Mouse (Mus musculus) ovary, postnatal 10 days (tissue): ENCODE results near the gene Fbxl13.

ENCODE experiments used
- DNase-seq: peaks from one replicate; pipeline ENCODE4 v3.0.0; 2022; ENCODE audit warnings: low spot score

The Fbxl13 gene

DNA sequence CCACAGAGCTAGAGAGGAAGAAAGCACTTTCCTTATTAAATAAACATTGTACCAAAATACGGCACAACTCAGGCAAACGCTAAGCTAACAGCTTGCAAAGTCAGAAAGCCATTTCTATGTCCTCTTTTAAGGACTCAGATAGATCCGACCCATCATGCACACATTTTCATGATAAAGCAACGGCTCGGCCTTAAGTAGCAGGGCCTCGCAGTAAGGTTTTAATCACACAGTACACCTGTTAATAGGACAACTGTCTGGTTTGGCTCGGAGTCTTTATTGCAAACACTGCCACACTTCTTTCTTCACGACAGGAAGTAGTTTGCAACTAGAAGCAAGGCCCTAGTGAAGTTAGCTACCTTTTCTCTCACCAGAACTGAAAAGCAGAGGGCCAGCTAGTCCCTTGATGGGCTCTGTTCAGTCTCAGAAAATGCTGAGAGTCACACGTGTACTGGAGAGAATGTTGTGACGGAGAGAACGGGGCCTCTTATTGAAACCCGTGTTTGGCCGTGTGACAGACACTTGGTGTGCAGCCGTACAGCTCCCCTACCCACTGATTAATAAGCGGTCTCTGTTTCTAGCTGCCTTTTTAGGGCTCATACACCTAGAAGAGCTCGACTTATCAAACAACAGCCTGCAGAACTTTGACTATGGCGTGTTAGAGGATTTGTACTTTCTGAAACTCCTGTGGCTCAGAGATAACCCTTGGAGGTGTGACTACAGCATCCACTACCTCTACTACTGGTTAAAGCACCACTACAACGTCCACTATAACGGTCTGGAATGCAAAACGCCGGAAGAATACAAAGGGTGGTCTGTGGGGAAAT lies 70.8 kb downstream of the Fbxl13 start:
- DNase-seq, result no peak

DNA sequence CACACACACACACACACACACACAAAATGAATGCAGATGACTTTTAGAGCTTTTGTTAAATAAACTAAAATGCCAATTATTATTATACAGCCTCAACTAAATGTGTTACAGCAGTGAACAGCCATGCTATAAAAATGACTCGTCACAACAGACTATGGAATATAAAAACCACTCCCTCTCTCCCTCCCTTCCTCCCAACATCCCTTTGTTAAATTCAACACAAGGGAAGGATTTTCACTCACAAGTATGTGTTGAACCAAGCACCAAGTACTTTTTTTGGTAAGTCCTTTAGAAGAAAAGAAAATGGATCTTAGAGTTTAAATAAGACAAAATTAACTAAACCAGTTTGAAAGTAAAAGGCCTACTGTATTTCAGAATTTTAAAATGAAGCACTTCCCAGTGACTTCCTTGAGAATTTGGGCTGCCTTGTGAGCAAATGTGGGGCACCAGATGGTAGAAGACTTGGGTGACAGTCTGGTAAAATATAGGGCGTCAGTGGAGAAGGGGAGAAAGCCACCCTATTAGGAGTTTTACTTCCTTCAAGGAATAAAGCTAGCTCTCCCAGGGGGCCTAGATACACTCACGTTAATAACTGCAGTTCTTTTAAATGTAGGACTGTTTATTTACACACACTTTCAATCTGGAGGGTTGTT lies 72.5 kb downstream of the Fbxl13 start:
- DNase-seq, result no peak

DNA sequence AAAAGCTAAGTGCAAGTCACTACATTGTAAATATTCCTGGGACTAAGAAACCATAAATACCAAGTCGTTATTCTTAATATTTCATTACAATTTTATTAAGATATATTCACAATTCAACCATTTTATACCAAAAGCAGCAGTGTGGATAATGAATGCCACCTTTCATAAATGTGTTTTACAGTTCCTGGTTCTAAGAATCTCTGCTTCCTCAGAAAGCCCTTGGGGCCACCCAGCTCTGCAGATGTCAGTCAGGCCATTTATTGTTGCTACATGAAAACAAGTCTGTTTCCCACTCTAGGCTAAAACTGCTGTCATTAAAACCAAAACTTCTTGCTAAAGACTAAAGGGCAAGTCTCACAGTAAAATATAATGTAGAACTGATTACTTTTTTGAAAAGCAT lies 77.7 kb downstream of the Fbxl13 start:
- DNase-seq, result no peak

DNA sequence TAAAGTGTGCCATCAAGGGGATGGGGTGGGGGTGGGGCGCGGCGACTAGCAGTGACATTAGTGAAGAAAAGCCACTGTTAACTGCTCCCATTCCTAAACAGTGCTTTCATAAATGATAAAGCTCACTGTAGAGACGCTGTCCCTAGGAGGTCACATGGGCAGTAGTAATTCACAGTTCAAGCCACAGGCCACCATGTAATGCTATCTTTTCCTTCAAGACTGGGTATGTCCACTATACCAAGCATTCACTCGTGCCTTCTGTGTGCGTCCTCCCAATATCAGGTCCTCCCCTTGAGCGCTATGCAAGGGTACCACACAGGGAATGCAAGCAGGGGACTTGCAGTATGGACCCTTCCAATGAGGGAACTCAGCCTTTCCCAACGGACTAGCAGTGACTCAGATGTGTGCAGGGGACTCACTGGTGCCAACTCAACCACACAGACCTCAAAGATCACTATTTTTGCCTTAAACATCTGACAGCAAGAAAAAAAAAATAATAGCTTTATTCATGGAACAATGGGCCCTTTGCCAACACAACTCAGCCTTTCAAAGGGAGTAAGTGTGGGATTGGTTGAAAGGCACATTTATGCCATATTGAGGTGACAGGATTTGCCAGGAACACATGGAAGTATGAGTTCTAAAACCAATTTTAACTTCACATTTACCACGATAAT lies 79.9 kb downstream of the Fbxl13 start:
- no peak for DNase-seq

GRCm38 (mm10) chr5:21563936-21564335 lies 81.5 kb downstream of the Fbxl13 start:
- no peak for DNase-seq

GRCm38 (mm10) chr5:21556502-21556901 lies 88.9 kb downstream of the Fbxl13 start:
- DNase-seq, result no peak

DNA sequence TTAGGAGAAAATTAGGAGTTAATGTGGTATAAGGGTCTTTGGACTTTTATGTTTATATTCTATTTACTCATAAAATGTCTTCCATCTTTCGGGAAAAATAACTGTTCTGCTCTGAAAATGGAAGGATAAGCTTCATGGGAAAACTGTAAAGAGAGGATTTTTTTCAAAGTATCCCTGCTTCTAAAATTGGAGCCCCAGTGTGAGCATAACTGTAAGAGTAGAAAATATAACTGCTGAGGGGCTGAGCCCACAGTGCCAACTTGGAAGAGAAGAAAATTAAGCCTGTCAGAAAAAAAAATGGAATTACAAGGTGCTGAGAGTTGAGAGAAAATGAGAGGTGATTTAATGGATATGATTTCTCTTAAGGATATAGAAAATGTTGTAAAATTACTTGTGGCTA lies 90.7 kb downstream of the Fbxl13 start:
- no peak for DNase-seq

DNA sequence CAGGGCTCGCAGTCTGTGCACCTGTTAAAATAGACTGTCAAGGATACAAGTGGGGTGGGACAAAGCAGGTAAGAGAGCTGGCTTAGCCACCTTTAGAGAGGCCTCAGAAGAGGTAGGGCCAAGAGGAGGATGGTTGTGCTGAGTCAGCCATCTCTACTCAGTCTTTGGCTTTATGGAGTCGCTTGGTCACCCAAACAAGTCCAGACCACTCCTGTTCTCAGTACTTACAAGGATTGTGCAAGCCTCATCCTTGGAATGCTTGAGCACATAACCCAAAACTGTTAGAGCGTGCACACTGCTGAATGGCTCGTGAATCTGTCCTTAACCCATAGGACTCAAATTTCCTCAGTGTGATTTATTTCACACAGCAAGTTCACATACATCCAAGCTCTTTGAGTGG lies 91.7 kb downstream of the Fbxl13 start:
- no peak for DNase-seq

GRCm38 (mm10) chr5:21547005-21547404 lies 98.4 kb downstream of the Fbxl13 start:
- no peak for DNase-seq

- no peak for DNase-seq
Observed at GRCm38 (mm10) chr5:21545786-21546185, 99.6 kb downstream of the Fbxl13 start.

GRCm38 (mm10) chr5:21545227-21545626 lies 100.2 kb downstream of the Fbxl13 start:
- DNase-seq, result no peak

GRCm38 (mm10) chr5:21544821-21545220 lies 100.6 kb downstream of the Fbxl13 start:
- no peak for DNase-seq

DNA sequence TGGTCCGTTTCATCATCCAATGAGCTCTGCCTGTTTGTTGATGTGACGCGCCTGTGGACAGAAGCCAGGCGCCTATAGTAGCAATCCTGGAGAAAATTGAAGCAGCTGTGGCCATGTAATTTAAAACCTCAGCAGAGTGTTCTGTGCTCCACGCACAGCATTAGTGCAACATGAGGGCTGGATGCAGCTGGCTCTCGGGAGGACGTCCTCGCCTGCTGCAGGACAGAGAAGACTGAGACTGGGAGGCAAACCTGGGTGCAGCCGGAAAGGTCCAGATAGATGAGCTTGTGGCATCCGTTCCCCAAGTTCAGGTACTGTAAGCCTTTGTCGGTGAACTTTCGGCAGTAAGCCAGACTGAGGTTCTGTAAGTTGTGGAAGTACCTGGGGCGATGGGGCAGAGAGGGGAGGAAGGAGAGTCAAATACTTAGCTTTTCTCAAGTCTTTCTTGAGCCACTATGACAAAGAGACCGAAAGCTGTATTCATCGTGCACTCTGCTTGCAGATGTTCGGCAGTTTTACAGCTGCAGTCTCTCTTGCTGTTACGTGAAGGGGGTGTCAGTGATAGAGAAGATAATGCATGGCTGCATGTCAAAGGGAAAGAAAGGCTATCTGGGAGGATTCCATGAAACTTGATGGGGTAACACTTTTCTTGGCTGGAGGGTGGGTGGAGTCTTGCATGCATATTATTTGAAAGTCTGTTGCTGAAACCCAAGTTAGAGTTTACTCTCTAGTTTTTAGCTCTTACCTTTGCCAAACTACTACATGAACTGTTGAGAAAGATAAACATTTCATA lies 101.8 kb downstream of the Fbxl13 start, which contains the start of gene Lrrc17:
Gene Lrrc17, plus strand, starts transcription at position 151 of the 793 bp plus-strand sequence.
- DNase-seq, result peak; percentile 40

DNA sequence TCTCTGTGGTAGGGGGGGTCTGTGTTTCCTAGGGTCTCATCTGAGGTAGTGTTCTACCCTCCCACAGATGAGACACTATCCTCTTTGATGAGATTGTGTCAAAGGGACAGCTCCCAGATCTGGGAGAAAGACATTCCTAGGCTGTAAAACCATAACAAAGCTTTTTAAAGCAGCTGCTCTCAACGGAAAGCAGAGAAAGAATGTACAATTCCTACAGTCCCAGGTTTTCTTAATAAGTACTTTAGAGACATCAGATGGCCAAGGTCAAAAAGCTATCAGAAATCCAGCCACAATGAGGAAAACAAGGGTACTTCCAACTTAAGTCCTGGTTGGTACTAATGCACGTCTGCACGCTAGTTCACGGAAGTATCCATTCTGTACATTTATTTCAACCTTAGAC lies 103.2 kb downstream of the Fbxl13 start:
- DNase-seq, result no peak

DNA sequence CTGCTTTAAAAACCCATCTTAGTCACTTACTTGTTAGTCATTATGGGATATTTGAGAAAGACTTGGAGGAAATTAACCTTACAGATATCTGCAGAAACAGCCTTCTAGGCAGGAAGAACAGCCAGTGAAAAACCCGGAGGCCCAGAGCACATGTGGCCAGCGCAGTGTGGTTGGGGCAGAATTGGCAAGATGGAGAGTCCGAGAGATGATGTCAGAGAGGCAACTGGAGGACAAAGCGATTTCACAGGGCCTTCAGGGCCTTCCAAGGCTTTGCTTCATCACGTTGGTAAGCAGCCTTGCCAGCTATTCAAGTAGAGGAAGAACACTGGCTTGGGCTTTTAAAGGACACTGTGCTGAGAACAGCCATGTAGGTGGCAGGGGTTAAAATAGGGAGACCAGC lies 112.5 kb downstream of the Fbxl13 start:
- no peak for DNase-seq

DNA sequence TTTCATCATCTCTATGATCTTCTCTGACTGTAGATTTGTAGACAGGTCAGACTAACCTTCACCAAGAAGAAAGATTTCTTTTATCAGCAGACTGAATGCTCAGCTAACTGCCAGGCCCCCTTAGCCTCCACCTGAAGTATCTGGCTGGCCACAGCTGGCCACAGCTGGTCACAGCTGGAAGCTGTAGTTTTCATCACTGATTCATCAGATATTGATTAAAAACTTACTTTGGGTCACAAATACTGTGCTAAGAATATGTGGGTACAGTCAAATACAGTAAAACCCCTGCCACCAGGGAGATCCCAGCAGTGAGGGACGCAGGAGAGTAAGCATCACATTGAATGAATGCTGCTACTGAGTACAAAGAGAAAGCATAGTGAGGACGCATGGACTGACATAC lies 113.3 kb downstream of the Fbxl13 start:
- no peak for DNase-seq

DNA sequence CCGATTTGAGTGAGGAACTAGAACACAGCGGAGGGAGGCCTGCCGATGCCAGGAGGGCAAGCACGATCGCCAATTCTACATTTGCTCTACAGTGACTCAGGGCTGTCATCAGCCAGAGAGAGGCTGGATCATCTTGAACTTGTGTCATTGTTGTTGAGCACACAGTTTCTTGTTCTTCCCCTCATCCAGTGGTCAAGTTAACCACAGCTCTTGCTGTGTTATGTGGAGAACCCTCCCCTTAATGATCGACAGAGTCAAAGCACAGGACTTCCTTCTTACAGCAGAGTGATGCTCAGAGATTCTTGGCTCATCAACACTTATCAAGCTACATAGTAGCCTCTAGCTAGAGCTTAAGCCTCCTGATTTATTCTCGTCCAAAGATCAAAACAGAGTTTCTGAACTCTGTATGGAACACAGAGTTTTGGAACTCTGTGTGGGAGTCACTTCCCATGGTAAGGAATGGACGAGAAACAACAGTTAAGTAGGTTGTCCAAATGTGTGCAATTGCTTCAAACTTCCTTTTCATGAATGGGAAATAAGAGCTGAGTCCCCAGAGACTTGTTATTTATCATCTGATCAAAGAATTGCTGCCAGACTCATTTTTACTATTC lies 116.2 kb downstream of the Fbxl13 start:
- DNase-seq, result no peak

DNA sequence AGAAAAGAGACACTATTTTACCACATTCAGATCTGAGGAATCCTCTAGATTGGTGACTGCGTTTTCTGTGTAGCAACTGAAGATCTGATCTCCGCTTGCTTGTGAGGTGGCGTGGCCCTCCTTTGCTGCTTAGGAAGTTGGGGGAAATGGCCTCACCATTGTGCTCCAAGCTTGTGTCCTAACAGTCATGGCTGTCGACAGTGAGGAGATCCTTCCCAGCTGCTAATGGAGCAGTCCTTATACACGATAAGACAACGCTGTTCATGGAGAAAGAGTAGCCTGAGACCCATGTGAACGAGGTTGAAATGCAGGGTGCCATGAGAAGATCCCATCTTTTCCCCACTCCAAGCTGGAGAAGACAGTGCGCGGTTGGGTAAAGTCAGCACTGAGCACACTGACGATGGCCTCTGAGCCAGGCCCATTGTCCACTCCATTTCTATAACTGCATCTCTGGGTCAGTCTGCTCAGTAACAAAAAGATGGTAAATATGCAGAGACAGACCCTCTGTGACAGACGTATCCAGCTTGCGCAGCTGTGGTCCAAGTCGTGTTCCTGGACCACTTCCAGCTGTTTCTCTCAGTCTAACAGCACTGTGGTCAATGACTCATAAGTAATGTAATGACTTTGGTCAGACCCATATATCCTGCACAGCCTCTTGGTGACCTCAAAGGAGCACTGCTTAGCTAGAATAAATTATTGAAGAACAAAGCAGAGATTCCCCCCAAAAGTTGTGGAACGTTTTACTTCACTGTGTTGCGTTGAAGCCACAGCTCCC lies 117.2 kb downstream of the Fbxl13 start:
- DNase-seq, result no peak

- DNase-seq, result no peak
Observed at GRCm38 (mm10) chr5:21527488-21527911, 117.9 kb downstream of the Fbxl13 start.

GRCm38 (mm10) chr5:21526835-21527485 lies 118.5 kb downstream of the Fbxl13 start:
- DNase-seq, result no peak
